Mouse (Mus musculus): ENCODE measurements around the gene Micall2.
"Not testable (repeated sequence)": the region's sequence is repeated elsewhere in the genome, so short reads cannot be mapped to it uniquely, and the experiment has no call there.

Gene Micall2

DNA sequence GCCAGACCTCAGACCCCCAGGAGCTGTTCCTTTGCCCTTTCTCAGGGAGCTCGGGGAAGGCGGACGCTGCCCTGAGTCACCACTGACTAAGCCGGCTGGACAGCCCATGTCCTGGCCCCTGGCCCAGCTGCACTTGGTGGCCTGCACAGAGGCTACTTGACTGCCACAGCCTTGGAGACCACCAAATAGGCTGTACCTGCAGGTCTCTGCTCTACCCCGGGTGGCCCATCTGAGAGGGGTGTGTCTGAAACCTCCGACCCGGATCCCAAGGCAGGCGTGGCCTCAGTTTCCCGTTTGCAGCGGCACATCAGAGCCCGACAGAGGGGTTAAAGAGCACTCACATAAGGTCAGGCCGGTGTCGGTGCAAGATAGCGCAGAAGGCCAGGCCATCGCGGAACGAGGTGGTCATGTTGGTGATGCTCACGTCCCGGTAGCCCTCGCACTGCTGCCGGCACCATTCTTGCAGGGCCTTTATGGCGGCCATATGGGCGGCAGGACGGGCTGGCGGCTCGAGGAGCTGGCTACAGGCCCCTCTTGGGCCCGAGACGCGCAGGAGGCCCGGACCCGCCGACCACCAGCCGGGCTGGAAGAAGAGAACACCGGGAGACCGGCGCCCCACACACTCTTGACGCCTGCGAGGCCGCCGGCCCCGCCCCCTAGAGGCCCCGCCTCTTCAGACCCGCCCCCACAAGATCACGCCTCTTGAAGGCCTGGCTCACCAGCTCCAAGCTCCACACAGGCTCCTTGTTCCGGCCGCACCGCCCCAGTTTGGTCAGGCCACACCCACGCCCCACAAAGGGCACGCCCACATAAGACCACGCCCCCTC lies at the start of gene Micall2:
Gene Micall2, minus strand, starts transcription at position 660 of the 827 bp plus-strand sequence.
- peak; percentile 94 for DNase-seq (ENCODE audit: low spot score)

- no peak for DNase-seq (ENCODE audit: low spot score)
These were observed 45.3 kb upstream of the Micall2 start for GRCm38 (mm10) chr5:139781406-139781805.

GRCm38 (mm10) chr5:139776966-139777365 lies 40.8 kb upstream of the Micall2 start:
- DNase-seq (ENCODE audit: low spot score): no peak

GRCm38 (mm10) chr5:139775216-139775926 lies 39.2 kb upstream of the Micall2 start, which contains the start of gene Ints1:
Gene Ints1, minus strand, starts transcription at chr5:139775674.
- DNase-seq (ENCODE audit: low spot score): peak; percentile 97

DNA sequence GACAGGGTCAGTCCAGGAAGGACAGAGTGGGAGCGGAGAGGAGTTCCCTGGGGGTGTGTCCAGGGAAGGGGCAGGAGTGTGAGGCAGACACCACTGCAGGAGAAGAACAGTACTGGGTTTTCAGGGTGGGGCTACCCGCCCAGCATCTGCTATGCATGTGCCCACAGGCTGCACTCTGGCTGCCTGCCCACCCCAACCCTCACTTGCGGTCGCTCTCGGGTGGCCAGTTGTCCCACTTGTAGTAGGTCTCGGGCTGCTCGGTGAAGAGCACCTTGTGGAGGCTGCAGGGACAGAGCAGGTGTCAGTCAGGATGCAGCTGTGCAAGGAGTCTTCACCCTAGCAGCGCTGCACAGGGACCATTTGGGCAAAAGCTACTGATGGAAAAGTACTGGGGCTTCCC lies 32.1 kb upstream of the Micall2 start:
- no peak for DNase-seq (ENCODE audit: low spot score)

- DNase-seq (ENCODE audit: low spot score): peak; percentile 53
These were observed 28.2 kb upstream of the Micall2 start for GRCm38 (mm10) chr5:139764296-139764695.

GRCm38 (mm10) chr5:139758096-139758495 lies 22.0 kb upstream of the Micall2 start:
- DNase-seq (ENCODE audit: low spot score): no peak

GRCm38 (mm10) chr5:139756586-139756985 lies 20.4 kb upstream of the Micall2 start:
- DNase-seq (ENCODE audit: low spot score): no peak

DNA sequence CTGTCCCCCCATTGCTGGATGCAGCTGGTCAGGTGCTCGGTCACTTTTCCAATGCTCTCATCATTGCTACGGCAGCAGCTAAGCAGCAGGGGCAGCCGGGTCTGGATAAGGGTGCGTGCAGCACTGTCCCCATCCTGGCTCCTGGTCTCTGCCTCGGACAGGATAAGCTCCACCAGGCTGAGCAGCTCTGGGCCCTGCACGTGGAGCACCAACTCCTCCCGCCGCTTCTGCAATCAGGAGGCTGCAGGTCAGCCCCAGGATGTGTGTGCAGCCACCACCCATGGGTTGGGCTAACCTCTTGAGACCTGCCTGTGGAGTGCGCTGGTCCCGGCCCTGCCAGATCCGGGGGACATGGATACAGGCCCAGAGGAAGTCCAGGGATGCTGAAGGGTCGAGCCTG lies 20.0 kb upstream of the Micall2 start:
- no peak for DNase-seq (ENCODE audit: low spot score)

DNA sequence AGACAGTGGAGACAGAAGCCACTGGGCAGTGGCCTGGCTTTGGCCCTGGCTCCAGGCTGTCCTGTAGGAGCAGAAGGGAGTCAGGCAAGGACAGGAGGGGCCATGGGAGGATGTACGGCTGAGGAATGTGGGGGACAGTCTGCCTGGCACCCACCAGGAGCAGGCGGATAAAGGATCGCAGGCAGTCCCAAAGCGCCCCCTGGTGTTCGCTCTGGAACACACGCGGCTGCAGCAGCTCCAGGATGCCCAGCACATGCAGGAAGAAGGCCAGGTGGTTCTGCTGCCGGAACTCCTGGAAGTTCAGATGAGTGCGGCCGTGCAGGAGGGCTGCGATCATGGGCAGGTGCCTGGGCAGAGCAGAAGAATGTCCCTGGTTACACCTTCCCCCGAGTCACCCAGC lies 18.6 kb upstream of the Micall2 start:
- DNase-seq (ENCODE audit: low spot score): peak; percentile 53

GRCm38 (mm10) chr5:139750535-139750934 lies 14.4 kb upstream of the Micall2 start:
- peak; percentile 69 for DNase-seq (ENCODE audit: low spot score)

DNA sequence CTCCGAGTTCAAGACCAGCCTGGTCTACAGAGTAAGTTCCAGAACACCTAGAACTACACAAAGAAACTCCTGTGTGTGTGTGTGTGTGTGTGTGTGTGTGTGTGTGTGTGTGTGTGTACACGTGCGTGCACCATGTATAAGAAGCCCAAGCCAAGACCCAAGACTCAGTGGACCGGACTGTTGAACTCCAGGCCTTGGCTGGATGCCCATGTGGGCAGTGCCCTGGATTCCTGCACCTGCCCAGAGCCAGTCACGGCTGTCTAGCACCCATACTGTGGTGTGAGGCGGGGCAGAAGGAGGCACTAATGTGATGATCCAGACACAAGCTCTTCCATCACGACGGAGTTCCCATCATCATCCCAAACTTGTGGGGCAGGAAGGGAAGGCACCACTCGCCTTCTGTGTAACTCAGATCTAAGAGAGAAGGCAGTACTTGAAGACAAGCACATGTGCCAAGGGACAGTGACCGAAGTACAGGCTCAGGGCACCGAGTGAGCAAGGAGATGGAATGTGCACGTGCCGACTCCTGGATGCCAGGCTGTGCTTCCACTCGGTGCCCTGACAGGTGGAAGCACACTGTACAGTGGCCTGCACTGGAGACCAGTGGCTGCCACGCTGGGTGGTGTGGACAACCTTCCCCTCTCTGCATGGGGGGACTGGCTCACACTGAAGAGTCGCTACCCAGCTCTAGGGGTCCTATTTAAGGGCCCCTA lies 13.4 kb upstream of the Micall2 start:
- no peak for DNase-seq (ENCODE audit: low spot score)

DNA sequence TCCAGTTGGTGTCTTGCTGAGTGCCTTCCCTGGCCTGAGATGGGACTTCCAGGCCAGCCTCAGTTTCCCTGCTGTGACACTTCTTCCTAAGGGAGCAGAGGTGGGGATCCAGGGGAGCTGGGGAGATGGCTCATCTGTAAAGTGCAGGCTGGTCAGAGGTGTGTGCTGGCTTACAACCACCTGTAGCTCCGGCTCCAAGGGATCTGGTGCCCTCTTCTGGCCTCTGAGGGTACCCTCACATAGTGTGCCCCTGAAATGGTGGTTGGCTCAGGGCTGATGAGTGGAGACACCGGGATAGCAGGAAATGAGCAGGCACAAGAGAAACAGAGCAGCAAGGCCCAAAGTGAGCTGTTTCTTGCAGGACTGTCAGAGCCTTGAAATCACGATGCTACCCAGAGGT lies 9.6 kb upstream of the Micall2 start:
- peak; percentile 71 for DNase-seq (ENCODE audit: low spot score)

- DNase-seq (ENCODE audit: low spot score): not testable (repeated sequence)
These were observed 6.5 kb upstream of the Micall2 start for GRCm38 (mm10) chr5:139742640-139743039.

- DNase-seq (ENCODE audit: low spot score): no peak
These were observed 2.6 kb upstream of the Micall2 start for GRCm38 (mm10) chr5:139738592-139739315.

DNA sequence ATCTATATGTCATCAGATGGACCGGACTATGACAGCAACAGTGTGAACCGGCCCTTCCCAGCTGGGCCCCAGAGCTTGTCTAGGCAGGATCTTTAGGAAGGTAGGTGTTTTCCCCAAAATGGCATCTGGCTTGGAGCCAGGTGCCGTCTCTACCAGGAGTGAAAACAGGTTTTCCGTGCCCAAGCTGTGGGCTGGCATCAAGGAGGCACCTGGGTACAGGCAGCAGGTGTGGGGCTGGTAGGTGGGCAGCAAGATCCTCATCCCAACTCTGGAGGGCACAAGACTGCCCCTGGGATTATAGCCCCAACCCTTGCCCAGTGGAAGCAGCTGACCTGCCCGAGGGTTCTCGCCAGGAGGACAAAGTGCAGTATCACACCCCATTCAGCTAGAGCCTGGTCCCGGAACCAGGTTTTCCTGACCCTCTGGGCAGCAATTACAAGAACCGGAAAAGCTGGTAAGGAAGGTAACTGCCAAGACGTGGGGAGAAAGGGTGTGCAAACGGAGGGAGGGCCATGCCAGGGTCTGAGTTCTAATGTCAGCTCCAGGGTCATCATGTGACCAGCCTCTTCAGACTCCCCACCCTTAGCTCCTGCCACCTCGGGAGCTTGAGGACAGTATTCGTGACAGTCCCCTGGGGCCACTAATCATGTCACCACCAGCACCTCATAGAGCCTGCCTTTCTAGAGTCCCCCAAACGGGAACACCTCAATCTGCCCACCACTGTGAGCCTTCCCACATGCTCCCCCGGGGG lies 1.9 kb upstream of the Micall2 start:
- no peak for DNase-seq (ENCODE audit: low spot score)

- DNase-seq (ENCODE audit: low spot score): no peak
These were observed 386 bp upstream of the Micall2 start for GRCm38 (mm10) chr5:139736504-139736940.

GRCm38 (mm10) chr5:139734746-139735145 lies 1.4 kb downstream of the Micall2 start:
- DNase-seq (ENCODE audit: low spot score): no peak

GRCm38 (mm10) chr5:139734016-139734415 lies 2.1 kb downstream of the Micall2 start:
- DNase-seq (ENCODE audit: low spot score): no peak

DNA sequence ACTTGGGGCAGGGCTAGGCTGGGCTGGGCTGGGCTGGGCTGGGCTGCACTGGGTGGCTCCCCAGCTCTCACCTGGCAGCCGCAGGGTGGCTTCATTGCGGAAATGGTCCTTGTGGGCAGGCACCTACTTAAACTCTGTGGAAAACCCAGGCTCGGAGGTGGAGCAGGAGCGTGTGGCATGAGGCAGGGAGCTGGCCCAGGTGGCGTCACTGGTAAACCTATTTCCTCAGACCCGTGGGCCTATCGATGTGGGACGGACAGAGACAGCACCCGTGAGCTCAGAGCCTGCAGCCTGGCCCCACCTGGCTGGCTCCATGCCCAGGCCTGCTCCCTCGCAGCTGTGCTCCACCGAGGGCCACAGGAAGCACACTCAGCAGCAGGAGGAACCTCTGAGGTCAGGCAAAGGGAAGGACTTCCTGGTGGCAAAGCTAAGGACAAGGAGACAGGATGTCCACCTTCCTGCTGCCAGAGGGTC lies 3.5 kb downstream of the Micall2 start:
- DNase-seq (ENCODE audit: low spot score): peak; percentile 38
